Mouse (Mus musculus): ENCODE results near the gene Mtg2.

Mtg2 gene

GRCm38 (mm10) chr2:180104659-180105377 lies 34.4 kb downstream of the Mtg2 start:
- no peak for DNase-seq (ENCODE audit: extremely low read depth, low read depth, low spot score)

- no peak for DNase-seq (ENCODE audit: extremely low read depth, low read depth, low spot score)
Observed at GRCm38 (mm10) chr2:180105441-180106190, 35.2 kb downstream of the Mtg2 start.

- no peak for DNase-seq (ENCODE audit: extremely low read depth, low read depth, low spot score)
Observed at GRCm38 (mm10) chr2:180107081-180107480, 36.7 kb downstream of the Mtg2 start.

- no peak for DNase-seq (ENCODE audit: extremely low read depth, low read depth, low spot score)
Observed at GRCm38 (mm10) chr2:180108285-180108684, 37.9 kb downstream of the Mtg2 start.

GRCm38 (mm10) chr2:180113909-180114890 lies 43.8 kb downstream of the Mtg2 start:
- DNase-seq (ENCODE audit: extremely low read depth, low read depth, low spot score) = no peak

- DNase-seq (ENCODE audit: extremely low read depth, low read depth, low spot score) = no peak
Observed at GRCm38 (mm10) chr2:180115279-180115678, 44.9 kb downstream of the Mtg2 start.

GRCm38 (mm10) chr2:180116081-180116493 lies 45.7 kb downstream of the Mtg2 start:
- DNase-seq (ENCODE audit: extremely low read depth, low read depth, low spot score) = no peak

GRCm38 (mm10) chr2:180116741-180117484 lies 46.5 kb downstream of the Mtg2 start:
- DNase-seq (ENCODE audit: extremely low read depth, low read depth, low spot score) = no peak

GRCm38 (mm10) chr2:180117485-180118194 lies 47.3 kb downstream of the Mtg2 start:
- no peak for DNase-seq (ENCODE audit: extremely low read depth, low read depth, low spot score)

- DNase-seq (ENCODE audit: extremely low read depth, low read depth, low spot score) = peak; percentile 94
Observed at GRCm38 (mm10) chr2:180118661-180119438, 48.5 kb downstream of the Mtg2 start, which contains the start of gene Osbpl2. Osbpl2 (plus strand) TSS chr2:180119306.

- DNase-seq (ENCODE audit: extremely low read depth, low read depth, low spot score) = no peak
Observed at GRCm38 (mm10) chr2:180119439-180120291, 49.3 kb downstream of the Mtg2 start.

GRCm38 (mm10) chr2:180120292-180120761 lies 49.9 kb downstream of the Mtg2 start:
- no peak for DNase-seq (ENCODE audit: extremely low read depth, low read depth, low spot score)

- no peak for DNase-seq (ENCODE audit: extremely low read depth, low read depth, low spot score)
Observed at GRCm38 (mm10) chr2:180124192-180124591, 53.8 kb downstream of the Mtg2 start.

- peak; percentile 64 for DNase-seq (ENCODE audit: extremely low read depth, low read depth, low spot score)
Observed at GRCm38 (mm10) chr2:180126195-180126594, 55.8 kb downstream of the Mtg2 start.

GRCm38 (mm10) chr2:180127675-180128074 lies 57.3 kb downstream of the Mtg2 start:
- DNase-seq (ENCODE audit: extremely low read depth, low read depth, low spot score) = no peak

- DNase-seq (ENCODE audit: extremely low read depth, low read depth, low spot score) = no peak
Observed at GRCm38 (mm10) chr2:180133231-180133630, 62.8 kb downstream of the Mtg2 start.

GRCm38 (mm10) chr2:180133911-180134310 lies 63.5 kb downstream of the Mtg2 start:
- DNase-seq (ENCODE audit: extremely low read depth, low read depth, low spot score) = no peak

GRCm38 (mm10) chr2:180135414-180135813 lies 65.0 kb downstream of the Mtg2 start:
- no peak for DNase-seq (ENCODE audit: extremely low read depth, low read depth, low spot score)
